Mouse (Mus musculus) limb, embryonic 14.5 days (tissue): Measurements from ENCODE around the gene Ptgs2. TPM values are rescaled to one million over a fixed set of nuclear protein-coding genes. Genes with fewer than 3 reads are reported as not detected.

ENCODE experiments used
- ATAC-seq: fragments of 200-750 bp; cut with Nextera tagmentation; 2 replicates; pipeline ENCODE4 v1.8.0; 2017; ENCODE audit warnings: low read depth, moderate number of reproducible peaks, moderate TSS enrichment; ENCODE audit not compliant: low FRiP score
- DNase-seq: peaks from one replicate; pipeline ENCODE4 v3.0.0-alpha.2; 2015; ENCODE audit warnings: low spot score
- H3K27ac ChIP-seq: fragments of 300-500 bp; sonication (generic); replicated peaks from 2 replicates; pipeline ENCODE4 v1.5.1; 2014; ENCODE audit warnings: low read depth, mild to moderate bottlenecking, low read length, moderate library complexity, mixed read lengths
- H3K27me3 ChIP-seq: fragments of 300-500 bp; sonication (generic); 2 replicates; pipeline ENCODE4 v1.6.1; 2014; ENCODE audit warnings: low read length, mixed read lengths; ENCODE audit not compliant: control insufficient read depth, insufficient read depth
- H3K36me3 ChIP-seq: fragments of 300-500 bp; sonication (generic); 2 replicates; pipeline ENCODE4 v1.6.1; 2014; ENCODE audit warnings: mild to moderate bottlenecking, low read length, moderate library complexity, mixed read lengths; ENCODE audit not compliant: control insufficient read depth, insufficient read depth
- H3K4me1 ChIP-seq: fragments of 300-500 bp; sonication (generic); 2 replicates; pipeline ENCODE4 v1.6.1; 2014; ENCODE audit warnings: antibody characterized with exemption, low read length, mixed read lengths; ENCODE audit not compliant: control insufficient read depth, insufficient read depth
- H3K4me2 ChIP-seq: fragments of 300-500 bp; sonication (generic); replicated peaks from 2 replicates; pipeline ENCODE4 v1.6.1; 2014; ENCODE audit warnings: low read depth, mild to moderate bottlenecking, low read length, moderate library complexity; ENCODE audit not compliant: severe bottlenecking
- H3K4me3 ChIP-seq: fragments of 300-500 bp; sonication (generic); replicated peaks from 2 replicates; pipeline ENCODE4 v1.5.1; 2014; ENCODE audit warnings: low read length
- H3K9ac ChIP-seq: fragments of 300-500 bp; sonication (generic); 2 replicates; pipeline ENCODE4 v1.6.1; 2014; ENCODE audit warnings: mild to moderate bottlenecking, low read depth, low read length, moderate library complexity; ENCODE audit not compliant: severe bottlenecking
- H3K9me3 ChIP-seq: fragments of 300-500 bp; sonication (generic); 2 replicates; pipeline ENCODE4 v1.6.1; 2016; ENCODE audit warnings: low read length; ENCODE audit not compliant: control insufficient read depth
- POLR2A ChIP-seq: fragments of 200-500 bp; IDR thresholded peaks from 2 replicates; pipeline ENCODE4 v1.8.0; 2012; ENCODE audit warnings: inconsistent platforms, mild to moderate bottlenecking, moderate library complexity, borderline replicate concordance; ENCODE audit not compliant: insufficient read depth, insufficient read length; ENCODE audit errors: extremely low read depth
- WGBS: fragments of 180-500 bp; shearing (Covaris S2); extraction: QIAGEN DNeasy Blood & Tissue Kit; methylation state at CpG from one replicate; pipeline ENCODE4 v1.1.7; 2014; 5-methylcytosine and 5-hydroxymethylcytosine counted together
- polyA plus RNA-seq, 2 experiments: library from polyadenylated mRNA; depleted of rRNA in 1 of 2; stranded (reverse) in 1 of 2; unstranded in 1 of 2; fragments of >200 nt; fragmentation: Nextera tagmentation in 1 of 2; extraction: Ambion mirVana in 1 of 2; gene quantifications; 2 replicates each; pipeline versions ENCODE4 v1.2.1 to v1.2.3; 2012 to 2014

Gene Ptgs2
- polyA plus RNA-seq, 2 experiments, result 0.21 to 0.43 TPM

GRCm38 (mm10) chr1:150090229-150090628 lies 9.6 kb upstream of the Ptgs2 start:
- Histone ChIP-seq H3K4me3 (no peak overlapping the region), H3K27me3 (no peaks in the 10 kb centered on the region), H3K9ac (no peak overlapping the region), H3K36me3 (no peaks in the 10 kb centered on the region), H3K9me3 (no peaks in the 10 kb centered on the region), H3K4me1 (no peaks in the 10 kb centered on the region), H3K27ac (no peak overlapping the region), H3K4me2 (no peak overlapping the region)
- TF ChIP-seq POLR2A, result no peak
- DNase-seq (no peak), ATAC-seq (no peak)
- WGBS, result 72% methylated on average over 1 of the region's 1 CpGs

DNA sequence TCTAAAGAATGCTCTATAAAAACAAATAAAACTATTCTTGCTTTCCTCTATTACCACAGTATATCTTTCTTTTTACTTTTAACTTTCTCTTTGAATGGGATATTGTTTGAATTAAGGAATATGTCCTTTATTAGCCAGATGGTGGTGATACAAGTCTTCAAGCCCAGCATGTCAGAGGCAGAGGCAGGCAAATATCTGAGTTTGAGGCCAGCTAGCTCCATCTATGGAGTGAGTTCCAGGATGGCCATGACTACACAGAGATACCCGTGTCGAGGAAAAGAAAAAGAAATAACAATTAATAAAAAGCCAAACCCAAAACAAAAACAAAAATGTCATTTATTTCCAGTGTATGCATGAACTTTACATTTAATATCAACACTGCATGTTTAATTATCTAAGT lies 2.8 kb upstream of the Ptgs2 start:
- TF ChIP-seq POLR2A, result no peak
- Histone ChIP-seq H3K4me3 (no peak overlapping the region), H3K36me3 (no peaks in the 10 kb centered on the region), H3K4me2 (no peak overlapping the region), H3K27ac (no peak overlapping the region), H3K9ac (no peak overlapping the region), H3K9me3 (no peaks in the 10 kb centered on the region), H3K4me1 (peaks cover 6% of the 10 kb centered on the region; the same call in 1 of the 2 replicates), H3K27me3 (no peaks in the 10 kb centered on the region)
- DNase-seq (no peak), ATAC-seq (no peak)
- WGBS, result 89% methylated on average over 2 of the region's 2 CpGs

GRCm38 (mm10) chr1:150097721-150098120 lies 2.1 kb upstream of the Ptgs2 start:
- 51% methylated on average over 1 of the region's 1 CpGs for WGBS
- H3K27ac ChIP-seq, result no peak overlapping the region
- DNase-seq (no peak), ATAC-seq (no peak)
- no peaks in the 10 kb centered on the region for H3K36me3 ChIP-seq
- H3K9ac ChIP-seq, result no peak overlapping the region
- no peak overlapping the region for H3K4me3 ChIP-seq
- TF ChIP-seq POLR2A, result no peak
- no peaks in the 10 kb centered on the region for H3K9me3 ChIP-seq
- no peak overlapping the region for H3K4me2 ChIP-seq
- peaks cover 6% of the 10 kb centered on the region; the same call in 1 of the 2 replicates for H3K4me1 ChIP-seq
- no peaks in the 10 kb centered on the region for H3K27me3 ChIP-seq

GRCm38 (mm10) chr1:150099374-150099773 lies 457 bp upstream of the Ptgs2 start:
- Histone ChIP-seq H3K27ac (no peak overlapping the region), H3K4me2 (peak overlapping the region; percentile 93), H3K4me1 (peaks cover 6% of the 10 kb centered on the region; the same call in 1 of the 2 replicates), H3K9me3 (no peaks in the 10 kb centered on the region), H3K4me3 (peak overlapping the region; percentile 47), H3K9ac (peak overlapping the region; percentile 57), H3K27me3 (no peaks in the 10 kb centered on the region), H3K36me3 (no peaks in the 10 kb centered on the region)
- no peak for TF ChIP-seq POLR2A
- ATAC-seq (peak; percentile 21; the same call in 1 of the 2 replicates), DNase-seq (no peak)
- 2% methylated on average over 9 of the region's 9 CpGs for WGBS

GRCm38 (mm10) chr1:150104228-150104720 lies 4.4 kb downstream of the Ptgs2 start:
- H3K27ac ChIP-seq, result no peak overlapping the region
- no peak overlapping the region for H3K4me2 ChIP-seq
- H3K27me3 ChIP-seq, result no peaks in the 10 kb centered on the region
- no peak overlapping the region for H3K4me3 ChIP-seq
- H3K36me3 ChIP-seq, result no peaks in the 10 kb centered on the region
- TF ChIP-seq POLR2A, result no peak
- DNase-seq (no peak), ATAC-seq (no peak)
- H3K9me3 ChIP-seq, result no peaks in the 10 kb centered on the region
- WGBS, result 85% methylated on average over 6 of the region's 6 CpGs
- peaks cover 6% of the 10 kb centered on the region; the same call in 1 of the 2 replicates for H3K4me1 ChIP-seq
- no peak overlapping the region for H3K9ac ChIP-seq
